Mouse (Mus musculus): Measurements from ENCODE around the gene Chchd6. TPM values are rescaled to one million over a fixed set of nuclear protein-coding genes. Genes with fewer than 3 reads are reported as not detected.
A peak's percentile ranks its signal among the peaks of the same experiment; 100 is the strongest.

The Chchd6 gene
- polyA plus RNA-seq, 1 experiment, result 60.1 TPM

GRCm38 (mm10) chr6:89628045-89628785 is 32.8 kb upstream of the Chchd6 start:
- no peak for DNase-seq
- 64% methylated on average over 8 of the region's 8 CpGs for WGBS
- TF ChIP-seq POLR2A (IDR thresholded peaks at IDR 0.05; ENCODE audit: borderline replicate concordance, extremely low read depth, low read depth, low read length), result no peak
- TF ChIP-seq CTCF (IDR thresholded peaks at IDR 0.05; ENCODE audit: insufficient read depth, low read length), result no peak
- Histone ChIP-seq H3K4me3 (replicated peaks; ENCODE audit: extremely low read depth, low read depth, low read length) (no peak overlapping the region), H3K4me1 (ENCODE audit: control insufficient read depth, insufficient read depth, low read length) (no peaks in the 10 kb centered on the region)

DNA sequence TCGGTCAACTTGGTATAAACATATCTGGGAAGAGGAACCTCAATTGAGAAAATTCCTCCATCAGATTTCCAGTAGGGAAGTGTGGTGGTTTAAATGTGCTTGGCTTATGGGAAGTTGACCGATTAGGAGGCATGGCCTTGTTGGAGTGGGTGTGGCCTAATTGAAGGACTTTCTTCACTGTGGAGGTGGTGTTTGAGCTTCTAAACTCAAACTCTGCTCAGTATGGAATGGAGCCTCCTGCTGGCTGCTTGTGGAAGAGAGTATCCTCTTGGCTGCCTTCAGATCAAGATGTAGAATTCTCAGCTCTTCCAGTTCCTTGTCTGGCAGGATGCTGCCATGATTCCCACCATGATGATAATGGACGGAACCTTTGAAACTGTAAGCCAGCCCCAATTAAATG is 27.2 kb upstream of the Chchd6 start:
- DNase-seq, result no peak
- no peaks in the 10 kb centered on the region for H3K4me1 ChIP-seq (ENCODE audit: control insufficient read depth, insufficient read depth, low read length)
- 66% methylated on average over 3 of the region's 3 CpGs for WGBS
- H3K4me3 ChIP-seq (replicated peaks; ENCODE audit: extremely low read depth, low read depth, low read length), result no peak overlapping the region
- TF ChIP-seq POLR2A (IDR thresholded peaks at IDR 0.05; ENCODE audit: borderline replicate concordance, extremely low read depth, low read depth, low read length), result no peak
- TF ChIP-seq CTCF (IDR thresholded peaks at IDR 0.05; ENCODE audit: insufficient read depth, low read length), result no peak

DNA sequence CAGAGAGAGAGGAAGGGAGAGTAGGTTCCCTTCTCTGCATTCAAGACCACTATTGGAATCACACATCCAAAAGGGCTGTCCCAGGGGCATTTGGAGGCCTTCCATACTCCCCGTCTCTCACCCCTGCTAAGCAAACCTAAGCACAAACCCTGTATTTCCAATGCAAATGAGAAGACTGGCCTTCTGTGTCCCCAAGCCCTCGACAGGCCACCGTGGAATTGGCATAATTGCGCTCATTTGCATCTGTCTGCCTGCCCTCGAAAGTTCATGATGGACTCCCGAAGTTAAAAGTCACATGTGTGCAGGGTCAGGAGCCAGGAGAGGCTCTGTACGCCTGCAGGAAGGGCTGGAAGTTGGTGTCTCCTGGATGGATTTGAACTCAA is 19.9 kb upstream of the Chchd6 start:
- no peak for DNase-seq
- H3K4me3 ChIP-seq (replicated peaks; ENCODE audit: extremely low read depth, low read depth, low read length), result no peak overlapping the region
- whole genome bisulfite sequencing, result 64% methylated on average over 7 of the region's 7 CpGs
- H3K4me1 ChIP-seq (ENCODE audit: control insufficient read depth, insufficient read depth, low read length), result no peaks in the 10 kb centered on the region
- TF ChIP-seq CTCF (IDR thresholded peaks at IDR 0.05; ENCODE audit: insufficient read depth, low read length) (no peak), POLR2A (IDR thresholded peaks at IDR 0.05; ENCODE audit: borderline replicate concordance, extremely low read depth, low read depth, low read length) (no peak)

GRCm38 (mm10) chr6:89614596-89615372 is 19.3 kb upstream of the Chchd6 start:
- Histone ChIP-seq H3K4me3 (replicated peaks; ENCODE audit: extremely low read depth, low read depth, low read length) (no peak overlapping the region), H3K4me1 (ENCODE audit: control insufficient read depth, insufficient read depth, low read length) (no peaks in the 10 kb centered on the region)
- 66% methylated on average over 7 of the region's 7 CpGs for WGBS
- DNase-seq, result no peak
- no peak for TF ChIP-seq CTCF (IDR thresholded peaks at IDR 0.05; ENCODE audit: insufficient read depth, low read length)
- TF ChIP-seq POLR2A (IDR thresholded peaks at IDR 0.05; ENCODE audit: borderline replicate concordance, extremely low read depth, low read depth, low read length), result no peak

DNA sequence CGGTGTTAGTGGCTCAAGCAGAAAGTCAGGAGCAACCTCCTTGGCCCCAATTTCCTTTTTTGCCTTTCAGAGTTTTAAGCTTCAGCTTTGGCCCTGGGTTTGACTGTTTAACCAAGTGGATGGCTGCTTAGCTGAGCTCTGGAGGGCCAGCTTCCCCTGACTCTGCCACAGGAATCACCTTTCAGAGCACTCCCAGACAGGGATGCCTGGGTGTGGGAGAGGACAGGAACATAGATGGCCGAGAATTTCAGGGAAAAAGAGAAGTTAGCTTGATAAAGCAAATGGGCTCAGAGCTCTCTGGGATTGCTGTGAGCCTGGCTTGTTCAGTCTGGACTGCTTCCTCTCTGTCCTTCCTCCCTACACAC is 18.6 kb upstream of the Chchd6 start:
- WGBS, result 8% methylated on average over 2 of the region's 2 CpGs
- no peak for DNase-seq
- TF ChIP-seq POLR2A (IDR thresholded peaks at IDR 0.05; ENCODE audit: borderline replicate concordance, extremely low read depth, low read depth, low read length), result no peak
- no peak for TF ChIP-seq CTCF (IDR thresholded peaks at IDR 0.05; ENCODE audit: insufficient read depth, low read length)
- no peak overlapping the region for H3K4me3 ChIP-seq (replicated peaks; ENCODE audit: extremely low read depth, low read depth, low read length)
- no peaks in the 10 kb centered on the region for H3K4me1 ChIP-seq (ENCODE audit: control insufficient read depth, insufficient read depth, low read length)

DNA sequence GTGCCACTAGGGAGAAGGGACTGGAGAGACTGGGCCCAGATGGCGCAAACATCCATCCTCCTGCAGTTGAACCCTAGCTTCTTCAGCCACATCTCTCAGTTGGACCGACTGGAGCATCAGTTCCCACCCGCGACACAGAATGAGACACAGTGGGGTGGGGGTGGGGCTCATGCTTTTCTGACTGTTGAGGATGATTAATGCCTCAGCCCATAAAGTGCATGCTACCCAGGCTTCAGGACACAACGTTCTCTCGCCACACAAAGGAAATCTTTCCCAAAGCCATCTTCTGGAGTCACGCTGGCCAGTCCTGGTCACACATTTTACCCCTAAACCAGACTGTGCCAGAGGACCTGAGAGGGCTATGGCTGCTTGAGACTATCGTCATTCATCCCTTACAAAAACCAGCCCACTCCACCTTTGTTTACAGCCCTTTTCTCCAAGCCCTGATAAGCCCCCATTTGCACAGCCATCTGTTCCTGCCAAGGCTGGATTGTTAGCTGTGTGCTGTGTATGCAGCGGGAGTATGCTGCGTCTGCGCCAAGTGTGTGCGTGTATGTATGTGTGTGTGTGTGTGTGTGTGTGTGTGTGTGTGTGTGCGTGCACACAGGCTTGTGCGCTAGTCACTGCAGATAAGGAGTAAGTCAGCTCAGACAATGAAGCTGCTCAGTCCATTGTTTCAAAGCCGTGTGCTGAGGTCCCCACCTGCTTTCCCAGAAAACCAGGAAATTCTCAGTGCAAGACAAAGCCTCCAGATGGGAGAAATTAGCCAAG is 18.1 kb upstream of the Chchd6 start:
- WGBS, result 33% methylated on average over 15 of the region's 15 CpGs
- Histone ChIP-seq H3K4me3 (replicated peaks; ENCODE audit: extremely low read depth, low read depth, low read length) (no peak overlapping the region), H3K4me1 (ENCODE audit: control insufficient read depth, insufficient read depth, low read length) (no peaks in the 10 kb centered on the region)
- TF ChIP-seq CTCF (IDR thresholded peaks at IDR 0.05; ENCODE audit: insufficient read depth, low read length) (no peak), POLR2A (IDR thresholded peaks at IDR 0.05; ENCODE audit: borderline replicate concordance, extremely low read depth, low read depth, low read length) (no peak)
- DNase-seq, result no peak

- DNase-seq, result no peak
- WGBS, result 59% methylated on average over 4 of the region's 4 CpGs
- Histone ChIP-seq H3K4me3 (replicated peaks; ENCODE audit: extremely low read depth, low read depth, low read length) (no peak overlapping the region), H3K4me1 (ENCODE audit: control insufficient read depth, insufficient read depth, low read length) (no peaks in the 10 kb centered on the region)
- TF ChIP-seq POLR2A (IDR thresholded peaks at IDR 0.05; ENCODE audit: borderline replicate concordance, extremely low read depth, low read depth, low read length) (no peak), CTCF (IDR thresholded peaks at IDR 0.05; ENCODE audit: insufficient read depth, low read length) (peak; percentile 50; the same call in 1 of the 2 replicates)
These were observed 12.5 kb upstream of the Chchd6 start for GRCm38 (mm10) chr6:89607999-89608398.

DNA sequence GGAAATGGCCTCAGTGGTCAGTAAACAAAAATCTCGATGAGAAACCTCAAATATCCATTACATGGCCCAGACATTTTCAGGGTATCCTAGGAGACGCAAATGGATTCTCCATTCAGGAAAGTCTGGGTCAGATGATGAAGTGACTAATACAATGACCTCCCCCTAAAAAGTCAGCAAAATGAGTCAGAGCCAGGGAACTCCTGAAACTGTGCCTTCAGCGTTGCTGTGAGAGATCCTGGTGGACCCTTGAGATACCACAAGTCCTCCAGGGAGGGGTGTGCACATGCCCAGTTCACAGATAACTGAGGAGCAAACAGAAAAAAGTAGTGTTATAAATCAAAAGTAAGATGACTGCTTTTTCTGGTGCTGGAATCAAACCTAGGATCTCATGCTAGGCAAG is 10.6 kb upstream of the Chchd6 start:
- Histone ChIP-seq H3K4me3 (replicated peaks; ENCODE audit: extremely low read depth, low read depth, low read length) (no peak overlapping the region), H3K4me1 (ENCODE audit: control insufficient read depth, insufficient read depth, low read length) (no peaks in the 10 kb centered on the region)
- WGBS, result 52% methylated on average over 3 of the region's 3 CpGs
- DNase-seq, result no peak
- no peak for TF ChIP-seq CTCF (IDR thresholded peaks at IDR 0.05; ENCODE audit: insufficient read depth, low read length)
- TF ChIP-seq POLR2A (IDR thresholded peaks at IDR 0.05; ENCODE audit: borderline replicate concordance, extremely low read depth, low read depth, low read length), result no peak

DNA sequence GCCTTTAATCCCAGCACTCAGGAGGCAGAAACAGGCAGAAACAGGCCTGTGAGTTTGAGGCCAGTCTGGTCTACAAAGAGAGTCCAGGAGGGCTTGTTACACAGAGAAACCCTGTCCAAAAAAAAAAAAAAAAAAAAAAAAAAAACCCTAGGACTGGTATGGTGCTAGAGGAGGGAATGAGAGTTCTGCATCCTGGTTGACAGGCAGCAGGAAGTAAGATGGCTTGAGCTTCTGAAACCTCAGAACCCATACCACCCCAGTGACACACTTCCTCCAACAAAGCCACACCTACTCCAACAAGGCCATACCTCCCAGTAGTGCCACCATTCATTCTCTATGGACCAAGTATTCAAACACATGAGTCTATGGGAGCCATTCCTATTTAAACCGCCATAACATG is 1.1 kb upstream of the Chchd6 start:
- TF ChIP-seq POLR2A (IDR thresholded peaks at IDR 0.05; ENCODE audit: borderline replicate concordance, extremely low read depth, low read depth, low read length), result no peak
- no peak for TF ChIP-seq CTCF (IDR thresholded peaks at IDR 0.05; ENCODE audit: insufficient read depth, low read length)
- Histone ChIP-seq H3K4me3 (replicated peaks; ENCODE audit: extremely low read depth, low read depth, low read length) (no peak overlapping the region), H3K4me1 (ENCODE audit: control insufficient read depth, insufficient read depth, low read length) (peaks cover 3% of the 10 kb centered on the region; the same call in 1 of the 2 replicates)
- no peak for DNase-seq
- WGBS, result 98% methylated on average over 1 of the region's 1 CpGs
